Mouse (Mus musculus) retina, postnatal 1 day (tissue): Measurements from ENCODE around the gene Pygo1.
A peak's percentile ranks its signal among the peaks of the same experiment; 100 is the strongest.

Experiments
- DNase-seq: peaks from one replicate; pipeline ENCODE4 v3.0.0-alpha.2; 2012

The Pygo1 gene

GRCm38 (mm10) chr9:72936301-72936700, 10.9 kb downstream of the Pygo1 start:
- no peak for DNase-seq

- no peak for DNase-seq
Observed at GRCm38 (mm10) chr9:72943424-72943823, 18.0 kb downstream of the Pygo1 start.

GRCm38 (mm10) chr9:72944286-72944685, 18.8 kb downstream of the Pygo1 start:
- DNase-seq = no peak

- no peak for DNase-seq
Observed at GRCm38 (mm10) chr9:72947010-72947409, 21.6 kb downstream of the Pygo1 start.

- DNase-seq = no peak
Observed at GRCm38 (mm10) chr9:72949572-72949971, 24.1 kb downstream of the Pygo1 start.

GRCm38 (mm10) chr9:72954746-72955145, 29.3 kb downstream of the Pygo1 start:
- DNase-seq = peak; percentile 41

GRCm38 (mm10) chr9:72955546-72955945, 30.1 kb downstream of the Pygo1 start:
- peak; percentile 68 for DNase-seq

- DNase-seq = peak; percentile 95
Observed at GRCm38 (mm10) chr9:72958521-72959450, 33.3 kb downstream of the Pygo1 start, which contains the start of the genes Dyx1c1 and Gm44503. TSS of gene Dyx1c1 (plus strand) at chr9:72958785. TSS of gene Gm44503 (plus strand) at chr9:72958852.

- no peak for DNase-seq
Observed at GRCm38 (mm10) chr9:72961346-72961745, 35.9 kb downstream of the Pygo1 start.

- no peak for DNase-seq
Observed at GRCm38 (mm10) chr9:72961959-72962358, 36.5 kb downstream of the Pygo1 start.

GRCm38 (mm10) chr9:72968349-72969061, 43.1 kb downstream of the Pygo1 start:
- DNase-seq = peak; percentile 79

- DNase-seq = no peak
Observed at GRCm38 (mm10) chr9:72969874-72970273, 44.4 kb downstream of the Pygo1 start.

- DNase-seq = no peak
Observed at GRCm38 (mm10) chr9:72972435-72972834, 47.0 kb downstream of the Pygo1 start.

- DNase-seq = no peak
Observed at GRCm38 (mm10) chr9:72972984-72973383, 47.5 kb downstream of the Pygo1 start.

- no peak for DNase-seq
Observed at GRCm38 (mm10) chr9:72974734-72975133, 49.3 kb downstream of the Pygo1 start.

GRCm38 (mm10) chr9:72975242-72975641, 49.8 kb downstream of the Pygo1 start:
- DNase-seq = no peak

GRCm38 (mm10) chr9:72983066-72983465, 57.6 kb downstream of the Pygo1 start:
- no peak for DNase-seq

GRCm38 (mm10) chr9:72985250-72986220, 60.1 kb downstream of the Pygo1 start, which contains the start of the genes Ccpg1os and Ccpg1:
TSS of gene Ccpg1os (minus strand) at chr9:72985382.
TSS of gene Ccpg1 (plus strand) at chr9:72985429.
- DNase-seq = peak; percentile 99

- DNase-seq = no peak
Observed at GRCm38 (mm10) chr9:72987703-72988102, 62.3 kb downstream of the Pygo1 start.

- DNase-seq = no peak
Observed at GRCm38 (mm10) chr9:72988706-72989105, 63.3 kb downstream of the Pygo1 start.

- no peak for DNase-seq
Observed at GRCm38 (mm10) chr9:72991420-72991819, 66.0 kb downstream of the Pygo1 start.

- no peak for DNase-seq
Observed at GRCm38 (mm10) chr9:72992576-72992975, 67.1 kb downstream of the Pygo1 start.
